Mouse (Mus musculus) stomach, embryonic 16.5 days (tissue): ENCODE measurements around the gene Svopl. TPM values are rescaled to one million over a fixed set of nuclear protein-coding genes. Genes with fewer than 3 reads are reported as not detected.

Source experiments
- ATAC-seq: fragments of 200-750 bp; cut with Nextera tagmentation; 2 replicates; pipeline ENCODE4 v1.8.0; 2017; ENCODE audit warnings: moderate number of reproducible peaks, moderate TSS enrichment; ENCODE audit not compliant: insufficient read depth, low FRiP score
- H3K27ac ChIP-seq: fragments of 300-500 bp; sonication (generic); 2 replicates; pipeline ENCODE4 v1.5.1; 2014; ENCODE audit warnings: low read length
- H3K27me3 ChIP-seq: fragments of 300-500 bp; sonication (generic); 2 replicates; pipeline ENCODE4 v1.6.1; 2014; ENCODE audit warnings: low read length, control low read depth, mixed read lengths; ENCODE audit not compliant: control insufficient read depth, insufficient read depth
- H3K36me3 ChIP-seq: fragments of 300-500 bp; sonication (generic); 2 replicates; pipeline ENCODE4 v1.6.1; 2014; ENCODE audit warnings: low read length; ENCODE audit not compliant: control insufficient read depth, insufficient read depth
- H3K4me1 ChIP-seq: fragments of 300-500 bp; sonication (generic); 2 replicates; pipeline ENCODE4 v1.6.1; 2014; ENCODE audit warnings: low read length, control low read depth, mixed read lengths; ENCODE audit not compliant: control insufficient read depth, insufficient read depth
- H3K4me2 ChIP-seq: fragments of 300-500 bp; sonication (generic); 2 replicates; pipeline ENCODE4 v1.6.1; 2014; ENCODE audit warnings: low read depth, low read length, mixed read lengths
- H3K4me3 ChIP-seq: fragments of 300-500 bp; sonication (generic); replicated peaks from 2 replicates; pipeline ENCODE4 v1.5.1; 2014; ENCODE audit warnings: mild to moderate bottlenecking, low read length
- H3K9ac ChIP-seq: fragments of 300-500 bp; sonication (generic); 2 replicates; pipeline ENCODE4 v1.6.1; 2014; ENCODE audit warnings: low read length
- H3K9me3 ChIP-seq: fragments of 300-500 bp; sonication (generic); replicated peaks from 2 replicates; pipeline ENCODE4 v1.6.1; 2016; ENCODE audit warnings: low read length, control low read depth; ENCODE audit not compliant: control insufficient read depth
- WGBS: fragments of 180-500 bp; shearing (Covaris S2); extraction: QIAGEN DNeasy Blood & Tissue Kit; methylation state at CpG from one replicate; pipeline ENCODE4 v1.1.7; 2014; 5-methylcytosine and 5-hydroxymethylcytosine counted together
- polyA plus RNA-seq: library from polyadenylated mRNA; unstranded; fragments of >200 nt; fragmentation: Nextera tagmentation; extraction: Ambion mirVana; gene quantifications from 2 replicates; pipeline ENCODE4 v1.2.1, GENCODE M21; 2015

Svopl gene
- 1.5 and 1.9 TPM in 2 replicates for polyA plus RNA-seq

DNA sequence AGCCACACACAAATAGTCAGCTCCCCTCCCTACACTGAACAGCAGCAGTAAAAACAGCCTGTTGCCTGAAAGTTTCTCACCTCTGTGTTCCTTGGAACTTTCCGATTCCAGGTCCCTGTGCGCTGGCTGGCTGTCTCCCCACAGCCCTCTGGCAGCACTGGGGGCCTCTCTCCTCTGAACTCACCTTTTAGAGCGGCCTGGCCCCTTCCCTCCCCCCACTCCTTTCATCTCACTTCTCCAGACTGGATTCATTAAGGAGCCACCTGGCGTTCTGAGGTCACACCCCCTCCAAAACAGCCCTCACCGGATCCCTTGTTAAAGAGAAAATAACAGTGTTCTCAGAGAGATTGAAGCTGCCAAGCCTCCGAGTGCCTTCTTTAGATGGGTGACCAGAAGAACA, at the start of gene Svopl:
Svopl (minus strand) TSS at position 159 of the 400 bp plus-strand sequence.
- Histone ChIP-seq H3K4me1 (0 out of 2 replicates have a peak, but pooled peaks cover 4% of the 10 kb centered on the region), H3K27ac (no peak within 1 kb of the TSS), H3K27me3 (no peaks in the 10 kb centered on the region), H3K9me3 (no peaks in the 10 kb centered on the region), H3K9ac (no peak within 1 kb of the TSS), H3K4me3 (no peak within 1 kb of the TSS), H3K36me3 (no peaks in the 10 kb centered on the region), H3K4me2 (no peak within 1 kb of the TSS)
- no peak for ATAC-seq
- 32% methylated on average over 6 of the region's 6 CpGs for WGBS

DNA sequence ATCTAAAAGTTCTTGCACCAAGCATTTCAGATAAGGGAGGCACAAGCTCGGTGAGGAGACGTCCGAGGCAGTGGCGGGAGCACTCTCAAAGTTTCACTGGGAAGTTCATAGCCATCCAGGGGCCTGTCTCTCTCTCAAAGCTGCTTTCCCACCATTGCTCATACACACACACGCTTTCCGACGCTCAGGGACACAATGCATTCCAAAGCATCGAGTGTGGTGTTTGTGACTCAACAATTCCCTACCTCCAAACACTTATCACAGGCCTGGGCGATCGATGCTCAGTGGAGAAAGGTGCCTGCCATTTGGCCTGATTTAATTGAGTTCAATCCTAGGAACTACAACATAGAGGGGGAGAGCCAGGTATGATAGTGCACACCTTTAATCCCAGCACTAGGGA, 47.9 kb upstream of the Svopl start:
- H3K9ac ChIP-seq = no peak overlapping the region
- no peaks in the 10 kb centered on the region; the same call in 1 of the 2 replicates for H3K36me3 ChIP-seq
- H3K27me3 ChIP-seq = no peaks in the 10 kb centered on the region
- WGBS = 80% methylated on average over 10 of the region's 10 CpGs
- ATAC-seq = no peak
- 0 out of 2 replicates have a peak overlapping the region, but pooled peaks have one; percentile 19 for H3K4me2 ChIP-seq
- no peak overlapping the region for H3K27ac ChIP-seq
- H3K4me1 ChIP-seq = no peaks in the 10 kb centered on the region
- no peak overlapping the region for H3K4me3 ChIP-seq
- H3K9me3 ChIP-seq = no peaks in the 10 kb centered on the region

DNA sequence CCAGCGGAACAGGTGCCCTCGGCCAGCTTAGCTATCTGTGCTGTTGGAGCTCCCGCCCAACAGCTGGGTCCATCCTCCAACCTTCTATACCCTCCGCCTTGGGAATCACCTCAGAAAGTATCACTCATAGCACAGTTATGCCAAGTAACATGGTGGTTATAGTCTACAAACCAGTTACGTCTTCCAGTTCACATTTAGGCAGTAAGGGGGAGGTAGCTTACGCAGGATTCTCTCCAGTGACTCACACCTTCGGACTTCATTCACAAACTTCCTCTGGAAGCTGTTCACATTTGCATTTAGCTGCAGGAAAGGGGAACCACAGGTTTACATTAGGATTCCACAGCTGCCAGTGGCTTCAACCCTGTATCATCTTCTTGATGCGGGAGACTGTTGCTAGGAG, 45.7 kb upstream of the Svopl start:
- 93% methylated on average over 8 of the region's 8 CpGs for WGBS
- Histone ChIP-seq H3K4me2 (no peak overlapping the region), H3K9ac (no peak overlapping the region), H3K4me3 (no peak overlapping the region), H3K36me3 (no peaks in the 10 kb centered on the region; the same call in 1 of the 2 replicates), H3K27me3 (no peaks in the 10 kb centered on the region), H3K4me1 (no peaks in the 10 kb centered on the region), H3K9me3 (no peaks in the 10 kb centered on the region), H3K27ac (no peak overlapping the region)
- no peak for ATAC-seq

DNA sequence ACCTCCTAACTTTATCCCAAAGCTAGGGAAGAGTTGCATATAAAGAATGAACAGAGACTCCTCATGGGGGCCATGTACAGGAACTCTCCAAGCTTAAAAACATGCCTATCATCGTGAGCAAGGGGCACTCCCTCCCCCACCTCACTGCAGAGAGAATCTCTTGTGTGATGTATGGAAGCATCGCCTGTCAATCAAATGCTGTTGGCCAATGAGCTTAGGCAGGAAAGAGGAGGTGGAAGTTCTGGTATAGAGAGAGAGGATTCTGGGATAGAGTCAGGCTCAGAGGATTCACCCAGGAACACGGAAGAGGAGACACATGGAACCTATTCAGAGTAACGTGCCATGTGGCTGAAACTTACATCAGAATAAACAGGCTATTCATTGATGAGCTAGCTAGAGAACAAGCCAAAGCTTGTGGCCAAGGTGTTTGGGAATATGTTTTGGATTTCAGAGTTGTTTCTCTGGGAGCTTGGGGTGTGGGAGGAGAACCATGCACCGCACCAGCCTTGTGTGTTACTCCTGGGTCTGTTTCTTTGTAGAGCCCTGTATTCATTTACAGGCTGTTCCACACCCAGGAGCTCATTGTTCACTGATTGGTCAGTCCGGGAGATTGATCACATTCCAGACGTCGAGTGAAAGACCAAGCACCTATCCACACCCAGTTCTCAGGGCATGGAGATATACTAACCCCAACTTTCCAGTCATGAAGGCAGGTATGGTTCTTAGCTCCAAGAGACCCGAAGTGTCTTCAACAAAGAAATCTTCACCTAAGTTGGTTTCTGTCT, 40.6 kb upstream of the Svopl start:
- Histone ChIP-seq H3K27ac (no peak overlapping the region), H3K4me3 (no peak overlapping the region), H3K9ac (no peak overlapping the region), H3K27me3 (no peaks in the 10 kb centered on the region), H3K36me3 (no peaks in the 10 kb centered on the region; the same call in 1 of the 2 replicates), H3K9me3 (no peaks in the 10 kb centered on the region), H3K4me1 (no peaks in the 10 kb centered on the region), H3K4me2 (no peak overlapping the region)
- WGBS = 61% methylated on average over 9 of the region's 9 CpGs
- peak; percentile 72; the same call in 1 of the 2 replicates for ATAC-seq

DNA sequence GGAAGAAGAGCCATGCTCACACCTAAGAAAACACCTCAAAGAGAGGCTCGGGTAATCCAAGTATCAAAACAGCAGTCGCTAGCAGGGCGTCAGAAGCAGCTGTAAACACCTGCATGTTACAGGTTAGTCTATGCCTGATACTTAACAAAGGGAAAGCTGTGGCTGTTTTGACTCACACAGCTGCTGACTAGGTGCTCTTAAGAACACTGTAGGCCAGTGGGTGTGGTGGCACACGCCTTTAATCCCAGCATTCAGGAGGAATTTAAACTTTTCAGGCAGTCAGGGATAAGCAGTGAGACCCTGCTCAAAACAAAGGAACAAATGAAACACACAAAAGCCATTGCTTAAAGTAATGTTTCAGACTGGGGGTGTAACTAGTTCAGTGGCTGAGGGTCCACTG, 36.4 kb upstream of the Svopl start:
- Histone ChIP-seq H3K9ac (no peak overlapping the region), H3K4me3 (no peak overlapping the region), H3K36me3 (no peaks in the 10 kb centered on the region), H3K9me3 (no peaks in the 10 kb centered on the region), H3K27me3 (no peaks in the 10 kb centered on the region), H3K4me2 (no peak overlapping the region), H3K27ac (no peak overlapping the region), H3K4me1 (0 out of 2 replicates have a peak, but pooled peaks cover 5% of the 10 kb centered on the region)
- no peak for ATAC-seq
- 25% methylated on average over 4 of the region's 4 CpGs for WGBS

DNA sequence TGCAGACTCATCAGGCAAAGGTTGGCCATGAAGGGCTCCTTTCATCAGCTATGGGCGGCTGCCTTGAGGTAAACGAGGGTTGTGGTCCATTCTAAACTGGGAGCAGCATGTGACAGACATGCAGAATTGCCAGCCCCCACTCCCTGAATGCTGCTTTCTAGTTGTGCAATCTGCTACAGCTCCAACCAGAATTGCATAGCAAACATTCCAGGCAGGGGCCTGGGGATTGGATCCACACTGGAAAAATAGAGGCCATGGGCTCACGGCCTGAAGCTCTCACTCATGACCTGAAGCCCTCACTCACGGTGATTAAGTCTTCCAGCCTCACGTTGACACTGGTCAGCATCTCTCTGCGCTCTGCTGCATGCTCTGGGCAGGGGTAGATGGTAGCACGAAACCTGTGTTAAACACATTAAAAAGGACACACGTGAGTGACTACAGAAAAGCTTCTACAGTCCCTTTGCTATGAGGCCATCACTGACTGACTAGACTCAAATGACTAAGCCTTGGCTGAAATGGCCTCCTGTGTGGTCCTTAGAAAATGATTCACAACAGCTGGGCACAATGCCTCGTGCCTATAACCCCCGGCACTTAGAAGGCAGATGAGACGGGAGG, 35.0 kb upstream of the Svopl start:
- Histone ChIP-seq H3K4me3 (no peak overlapping the region), H3K4me2 (no peak overlapping the region), H3K27me3 (no peaks in the 10 kb centered on the region), H3K36me3 (no peaks in the 10 kb centered on the region), H3K4me1 (0 out of 2 replicates have a peak, but pooled peaks cover 5% of the 10 kb centered on the region), H3K9me3 (no peaks in the 10 kb centered on the region), H3K9ac (no peak overlapping the region), H3K27ac (no peak overlapping the region; the same call in 1 of the 2 replicates)
- no peak for ATAC-seq
- 44% methylated on average over 11 of the region's 11 CpGs for WGBS

DNA sequence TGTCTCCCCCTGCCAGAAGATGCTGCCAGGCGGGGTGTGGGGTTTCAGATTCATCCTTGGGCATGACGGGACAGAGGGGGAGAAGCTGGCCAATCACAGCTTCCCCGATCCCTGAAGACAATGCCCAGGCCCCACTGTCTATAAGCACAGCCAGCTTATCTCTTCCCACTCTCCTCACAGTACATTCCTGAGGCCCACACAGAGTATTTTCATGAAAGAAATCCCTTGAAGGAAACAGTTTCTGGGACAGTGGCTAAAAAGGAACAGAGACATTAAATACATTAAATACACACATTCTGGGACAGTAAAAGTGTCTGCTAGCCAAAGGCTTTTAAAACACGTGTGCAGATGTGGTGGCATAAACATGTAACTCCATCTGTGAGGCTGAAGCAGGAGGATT, 33.6 kb upstream of the Svopl start:
- WGBS = 70% methylated on average over 4 of the region's 4 CpGs
- no peak overlapping the region for H3K4me2 ChIP-seq
- H3K27me3 ChIP-seq = no peaks in the 10 kb centered on the region
- H3K36me3 ChIP-seq = no peaks in the 10 kb centered on the region
- ATAC-seq = no peak
- H3K9ac ChIP-seq = no peak overlapping the region
- H3K4me1 ChIP-seq = 0 out of 2 replicates have a peak, but pooled peaks cover 5% of the 10 kb centered on the region
- H3K9me3 ChIP-seq = no peaks in the 10 kb centered on the region
- H3K27ac ChIP-seq = no peak overlapping the region
- H3K4me3 ChIP-seq = no peak overlapping the region

DNA sequence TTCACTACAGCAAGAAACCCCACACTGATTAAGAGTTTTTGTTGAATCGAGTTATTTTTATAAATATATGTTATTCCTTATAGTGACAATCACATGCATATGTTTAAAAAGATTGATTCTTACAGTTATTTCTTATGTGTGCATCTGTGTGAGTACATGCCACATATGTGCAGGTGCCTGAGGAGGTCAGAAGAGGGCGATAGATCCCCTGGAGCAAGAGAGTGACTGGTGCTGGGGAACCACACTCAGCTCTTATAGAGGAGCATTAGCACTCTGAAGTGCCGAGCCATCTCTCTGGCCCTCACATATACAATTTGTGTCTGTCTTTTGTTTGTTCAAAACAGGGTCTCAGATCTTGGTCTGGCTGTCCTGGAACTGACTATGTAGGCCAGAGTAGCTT, 26.8 kb upstream of the Svopl start:
- WGBS = 91% methylated on average over 3 of the region's 3 CpGs
- H3K9me3 ChIP-seq = no peaks in the 10 kb centered on the region
- H3K9ac ChIP-seq = no peak overlapping the region
- no peaks in the 10 kb centered on the region for H3K27me3 ChIP-seq
- no peak overlapping the region for H3K4me2 ChIP-seq
- H3K27ac ChIP-seq = no peak overlapping the region
- no peaks in the 10 kb centered on the region for H3K4me1 ChIP-seq
- no peak for ATAC-seq
- no peak overlapping the region for H3K4me3 ChIP-seq
- H3K36me3 ChIP-seq = no peaks in the 10 kb centered on the region

DNA sequence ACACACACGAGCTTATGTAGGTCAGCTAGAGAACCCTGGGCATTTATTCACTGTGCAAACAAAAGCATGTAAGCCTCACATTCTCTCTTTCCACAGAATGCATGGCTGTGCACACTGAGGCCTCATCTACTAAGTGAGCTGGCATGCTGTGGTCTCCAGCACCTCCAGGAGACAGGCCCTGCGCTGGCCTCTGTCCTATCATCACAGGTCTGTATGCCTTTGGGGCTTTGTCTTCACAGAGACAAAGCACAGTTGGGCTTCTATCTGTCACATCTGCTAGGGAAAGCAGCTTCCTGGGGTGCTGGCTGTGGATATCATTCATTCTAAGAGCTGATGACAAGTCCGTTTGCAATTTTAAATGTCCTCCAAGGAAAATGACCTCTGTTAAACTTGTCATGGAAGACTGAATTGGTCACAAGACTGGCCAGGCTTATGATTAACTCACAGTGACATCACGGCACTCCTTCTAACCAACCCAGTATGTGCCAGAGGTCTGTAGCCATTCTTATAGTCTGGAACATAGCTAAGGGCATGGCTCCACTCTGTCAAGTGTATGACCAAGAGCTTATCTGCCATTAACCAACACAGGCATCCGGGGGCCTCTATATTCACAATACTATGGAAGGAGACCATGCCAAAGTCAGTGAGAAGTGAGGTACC, 25.5 kb upstream of the Svopl start:
- 62% methylated on average over 5 of the region's 5 CpGs for WGBS
- Histone ChIP-seq H3K9me3 (no peaks in the 10 kb centered on the region), H3K4me2 (no peak overlapping the region), H3K27ac (no peak overlapping the region), H3K36me3 (no peaks in the 10 kb centered on the region), H3K27me3 (no peaks in the 10 kb centered on the region), H3K4me3 (no peak overlapping the region), H3K9ac (no peak overlapping the region), H3K4me1 (no peaks in the 10 kb centered on the region)
- no peak for ATAC-seq
